In the genomic region with DNA sequence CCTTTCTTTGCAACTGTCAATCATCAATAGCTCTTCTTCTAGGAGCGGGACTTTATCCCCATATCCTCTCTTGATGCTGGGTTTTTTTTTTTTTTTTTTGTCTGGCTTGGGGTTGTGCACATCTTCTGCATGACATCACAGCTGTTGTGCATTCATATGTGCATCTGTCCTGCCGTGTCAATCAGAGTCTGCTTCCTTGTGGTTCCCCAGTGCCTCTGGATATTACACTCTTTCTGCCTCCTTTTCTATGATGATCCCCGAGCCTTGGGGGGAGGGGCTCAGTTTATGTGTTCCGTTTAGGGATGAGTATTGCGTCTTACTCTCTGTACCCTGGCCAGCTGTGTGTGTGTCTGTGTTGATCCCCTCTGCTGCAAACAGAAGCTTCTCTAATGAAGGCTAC, we compare ENCODE assay signal across 36 mouse cellular contexts.
"Had no signal": no experiment of that assay in that cellular context is flagged by ENCODE, and none has a peak within 500 bp of the region (broad histone marks: within the 10 kb centered on the region; RNA-seq: fewer than 3 reads in every experiment).

No protein-coding gene starts in this region.

- H3K9me3 ChIP-seq: heart, embryonic 10.5 days; heart, embryonic 12.5 days; heart, embryonic 13.5 days; heart, embryonic 15.5 days; hindbrain, embryonic 10.5 days; hindbrain, embryonic 12.5 days; hindbrain, embryonic 13.5 days; hindbrain, embryonic 15.5 days; intestine, embryonic 15.5 days; kidney, embryonic 15.5 days had no signal

- H3K27me3 ChIP-seq: heart, embryonic 12.5 days; heart, embryonic 13.5 days; heart, embryonic 15.5 days; hindbrain, embryonic 12.5 days; hindbrain, embryonic 13.5 days; hindbrain, embryonic 15.5 days; kidney, embryonic 15.5 days had no signal

- H3K4me1 ChIP-seq: heart, embryonic 10.5 days; heart, embryonic 12.5 days; heart, embryonic 13.5 days; heart, embryonic 15.5 days; hindbrain, embryonic 10.5 days; hindbrain, embryonic 12.5 days; hindbrain, embryonic 13.5 days; hindbrain, embryonic 15.5 days; intestine, embryonic 15.5 days; kidney, embryonic 15.5 days had no signal

- H3K9ac ChIP-seq: heart, embryonic 12.5 days; heart, embryonic 13.5 days; heart, embryonic 15.5 days; hindbrain, embryonic 12.5 days; hindbrain, embryonic 13.5 days; hindbrain, embryonic 14.5 days; hindbrain, embryonic 15.5 days; intestine, embryonic 15.5 days; kidney, embryonic 15.5 days had no signal

- H3K27ac ChIP-seq: heart, embryonic 10.5 days; heart, embryonic 13.5 days; heart, embryonic 15.5 days; hindbrain, embryonic 10.5 days; hindbrain, embryonic 12.5 days; hindbrain, embryonic 13.5 days; hindbrain, embryonic 14.5 days; hindbrain, embryonic 15.5 days; hindbrain, postnatal 0 days; intestine, embryonic 15.5 days; kidney, embryonic 15.5 days; kidney, postnatal 0 days; layer of hippocampus, adult 2 months; left cerebral cortex, adult 2 months had no signal

- H3K4me2 ChIP-seq: heart, embryonic 11.5 days; heart, embryonic 12.5 days; heart, embryonic 13.5 days; heart, embryonic 15.5 days; hindbrain, embryonic 12.5 days; hindbrain, embryonic 13.5 days; hindbrain, embryonic 14.5 days; hindbrain, embryonic 15.5 days; intestine, embryonic 15.5 days; kidney, embryonic 15.5 days had no signal

- H3K4me3 ChIP-seq: heart, embryonic 10.5 days; heart, embryonic 12.5 days; heart, embryonic 13.5 days; heart, embryonic 15.5 days; hindbrain, embryonic 10.5 days; hindbrain, embryonic 12.5 days; hindbrain, embryonic 13.5 days; hindbrain, embryonic 15.5 days; intestine, embryonic 15.5 days; kidney, embryonic 15.5 days; layer of hippocampus, adult 2 months; left cerebral cortex, adult 2 months had no signal

- H3K36me3 ChIP-seq: heart, embryonic 10.5 days; heart, embryonic 12.5 days; heart, embryonic 13.5 days; heart, embryonic 15.5 days; hindbrain, embryonic 10.5 days; hindbrain, embryonic 12.5 days; hindbrain, embryonic 13.5 days; hindbrain, embryonic 15.5 days; intestine, embryonic 15.5 days; kidney, embryonic 15.5 days had no signal

- ATAC-seq: hindbrain, embryonic 16.5 days; hindbrain, postnatal 0 days; inflammation-experienced regulatory T-cells, adult 6 months; intestine, embryonic 15.5 days; intestine, embryonic 16.5 days; intestine, postnatal 0 days had no signal

- DNase-seq: heart, postnatal 10 days; heart, postnatal 14 days; heart, postnatal 36 days; heart, postnatal 4 days; kidney, adult 11 months; kidney, adult 18-20 months; kidney, adult 2 months; kidney, adult 8-10 months; kidney, adult 9 months; kidney, postnatal 10 days; kidney, postnatal 14 days; kidney, postnatal 25 days; kidney, postnatal 36 days; kidney, postnatal 4 days; layer of hippocampus, adult 9-11 months; layer of hippocampus, postnatal 36 days had no signal
